Mouse (Mus musculus): ENCODE data around the gene Iqgap3. TPM values are rescaled to one million over a fixed set of nuclear protein-coding genes. Genes with fewer than 3 reads are reported as not detected.

Iqgap3 gene
- polyA plus RNA-seq, 1 experiment from 2014 or later: 20.9 TPM

- no peak overlapping the region for H3K4me2 ChIP-seq (replicated peaks; ENCODE audit: low read depth, low read length)
- no peak overlapping the region for H3K27ac ChIP-seq (ENCODE audit: low read depth, low read length)
- H3K36me3 ChIP-seq (ENCODE audit: control insufficient read depth, insufficient read depth, low read length): peaks cover 67% of the 10 kb centered on the region
- peaks cover 6% of the 10 kb centered on the region; the same call in 1 of the 2 replicates for H3K4me1 ChIP-seq (ENCODE audit: control insufficient read depth, insufficient read depth, low read length)
- H3K4me3 ChIP-seq (ENCODE audit: low read length): no peak overlapping the region
- H3K27me3 ChIP-seq (ENCODE audit: control insufficient read depth, insufficient read depth, low read length): no peaks in the 10 kb centered on the region
- ATAC-seq (ENCODE audit: low FRiP score, low TSS enrichment): peak; percentile 76
- 20% methylated on average over 23 of the region's 23 CpGs for WGBS
- H3K9me3 ChIP-seq (ENCODE audit: control insufficient read depth, low read length): no peaks in the 10 kb centered on the region
- H3K9ac ChIP-seq (ENCODE audit: low read depth, low read length): no peak overlapping the region
Measured at GRCm38 (mm10) chr3:88157771-88158597, 76.2 kb downstream of the Iqgap3 start.

DNA sequence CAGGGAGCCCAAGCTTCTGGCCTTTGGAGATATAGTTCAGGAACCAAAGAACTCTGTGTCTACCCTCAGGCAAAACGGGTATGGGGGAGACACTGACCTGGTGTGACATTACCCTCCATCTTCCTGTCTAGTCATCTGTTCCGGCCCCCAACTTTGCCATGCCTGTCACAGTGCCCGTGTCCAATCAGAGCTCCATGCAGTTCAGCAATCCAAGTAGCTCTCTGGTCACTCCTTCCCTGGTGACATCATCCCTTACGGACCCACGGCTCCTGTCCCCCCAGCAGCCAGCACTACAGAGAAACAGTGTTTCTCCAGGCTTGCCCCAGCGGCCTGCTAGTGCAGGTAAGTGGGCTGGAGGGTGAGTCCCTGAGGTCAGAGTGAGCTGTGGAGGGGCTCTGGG lies 77.2 kb downstream of the Iqgap3 start:
- H3K36me3 ChIP-seq (ENCODE audit: control insufficient read depth, insufficient read depth, low read length): peaks cover 76% of the 10 kb centered on the region
- H3K9ac ChIP-seq (ENCODE audit: low read depth, low read length): no peak overlapping the region
- no peak overlapping the region for H3K4me3 ChIP-seq (ENCODE audit: low read length)
- H3K4me1 ChIP-seq (ENCODE audit: control insufficient read depth, insufficient read depth, low read length): peaks cover 6% of the 10 kb centered on the region; the same call in 1 of the 2 replicates
- no peak overlapping the region for H3K27ac ChIP-seq (ENCODE audit: low read depth, low read length)
- no peaks in the 10 kb centered on the region for H3K27me3 ChIP-seq (ENCODE audit: control insufficient read depth, insufficient read depth, low read length)
- no peaks in the 10 kb centered on the region for H3K9me3 ChIP-seq (ENCODE audit: control insufficient read depth, low read length)
- no peak for ATAC-seq (ENCODE audit: low FRiP score, low TSS enrichment)
- 86% methylated on average over 6 of the region's 6 CpGs for WGBS
- H3K4me2 ChIP-seq (replicated peaks; ENCODE audit: low read depth, low read length): no peak overlapping the region

DNA sequence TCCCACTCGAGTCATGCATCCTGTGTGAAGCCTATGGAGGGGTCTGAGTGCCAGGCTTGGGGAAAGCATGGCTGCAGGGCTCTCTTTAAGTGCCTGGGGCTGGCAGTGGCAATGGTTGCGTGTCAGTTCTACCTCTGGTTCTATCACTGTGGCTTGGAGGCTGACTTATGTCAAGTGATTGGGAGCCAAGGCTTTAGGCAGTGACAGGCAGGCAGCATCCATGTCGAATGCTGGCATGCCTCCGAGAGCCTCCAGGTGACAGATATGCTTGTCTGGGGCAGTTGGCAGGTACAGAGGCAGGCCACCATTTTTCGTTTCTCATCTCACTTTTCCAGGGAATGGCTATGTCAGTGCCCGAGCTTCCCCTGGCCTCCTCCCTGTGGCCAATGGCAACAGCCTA lies 79.1 kb downstream of the Iqgap3 start:
- ATAC-seq (ENCODE audit: low FRiP score, low TSS enrichment): no peak
- 89% methylated on average over 6 of the region's 6 CpGs for WGBS
- peaks cover 6% of the 10 kb centered on the region; the same call in 1 of the 2 replicates for H3K4me1 ChIP-seq (ENCODE audit: control insufficient read depth, insufficient read depth, low read length)
- no peak overlapping the region for H3K9ac ChIP-seq (ENCODE audit: low read depth, low read length)
- no peak overlapping the region for H3K4me3 ChIP-seq (ENCODE audit: low read length)
- H3K36me3 ChIP-seq (ENCODE audit: control insufficient read depth, insufficient read depth, low read length): peaks cover 89% of the 10 kb centered on the region
- no peaks in the 10 kb centered on the region for H3K27me3 ChIP-seq (ENCODE audit: control insufficient read depth, insufficient read depth, low read length)
- no peak overlapping the region for H3K27ac ChIP-seq (ENCODE audit: low read depth, low read length)
- H3K9me3 ChIP-seq (ENCODE audit: control insufficient read depth, low read length): no peaks in the 10 kb centered on the region
- no peak overlapping the region for H3K4me2 ChIP-seq (replicated peaks; ENCODE audit: low read depth, low read length)

- Histone ChIP-seq H3K9me3 (ENCODE audit: control insufficient read depth, low read length) (no peaks in the 10 kb centered on the region), H3K4me1 (ENCODE audit: control insufficient read depth, insufficient read depth, low read length) (peaks cover 5% of the 10 kb centered on the region; the same call in 1 of the 2 replicates), H3K9ac (ENCODE audit: low read depth, low read length) (no peak overlapping the region), H3K27ac (ENCODE audit: low read depth, low read length) (no peak overlapping the region), H3K4me3 (ENCODE audit: low read length) (no peak overlapping the region), H3K4me2 (replicated peaks; ENCODE audit: low read depth, low read length) (no peak overlapping the region), H3K36me3 (ENCODE audit: control insufficient read depth, insufficient read depth, low read length) (peaks cover 85% of the 10 kb centered on the region), H3K27me3 (ENCODE audit: control insufficient read depth, insufficient read depth, low read length) (no peaks in the 10 kb centered on the region)
- ATAC-seq (ENCODE audit: low FRiP score, low TSS enrichment): no peak
- WGBS: 83% methylated on average over 8 of the region's 8 CpGs
Measured at GRCm38 (mm10) chr3:88162259-88162658, 80.5 kb downstream of the Iqgap3 start.

DNA sequence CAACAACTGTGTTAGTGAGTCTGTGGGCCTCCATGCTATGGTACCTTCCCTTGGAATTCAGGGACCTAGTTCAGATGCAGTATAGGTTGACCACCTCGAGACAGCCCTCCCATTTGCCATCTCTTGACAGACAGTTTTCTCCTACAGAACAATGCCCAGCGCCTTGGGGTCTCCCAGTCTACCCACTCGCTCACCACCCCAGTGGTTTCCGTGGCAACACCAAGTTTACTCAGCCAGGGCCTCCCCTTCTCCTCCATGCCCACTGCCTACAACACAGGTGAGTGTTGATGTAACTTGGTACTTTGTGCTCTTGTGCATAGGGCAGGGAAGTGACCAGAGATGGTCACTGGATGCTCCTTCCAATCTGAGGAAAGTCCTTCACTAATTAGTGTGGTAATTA lies 81.0 kb downstream of the Iqgap3 start:
- ATAC-seq (ENCODE audit: low FRiP score, low TSS enrichment): no peak
- Histone ChIP-seq H3K9ac (ENCODE audit: low read depth, low read length) (no peak overlapping the region), H3K4me3 (ENCODE audit: low read length) (no peak overlapping the region), H3K4me1 (ENCODE audit: control insufficient read depth, insufficient read depth, low read length) (no peaks in the 10 kb centered on the region), H3K9me3 (ENCODE audit: control insufficient read depth, low read length) (no peaks in the 10 kb centered on the region), H3K27ac (ENCODE audit: low read depth, low read length) (no peak overlapping the region), H3K4me2 (replicated peaks; ENCODE audit: low read depth, low read length) (no peak overlapping the region), H3K27me3 (ENCODE audit: control insufficient read depth, insufficient read depth, low read length) (no peaks in the 10 kb centered on the region), H3K36me3 (ENCODE audit: control insufficient read depth, insufficient read depth, low read length) (peaks cover 90% of the 10 kb centered on the region)
- 81% methylated on average over 4 of the region's 4 CpGs for WGBS

GRCm38 (mm10) chr3:88163847-88164246 lies 82.1 kb downstream of the Iqgap3 start:
- H3K4me1 ChIP-seq (ENCODE audit: control insufficient read depth, insufficient read depth, low read length): no peaks in the 10 kb centered on the region
- H3K36me3 ChIP-seq (ENCODE audit: control insufficient read depth, insufficient read depth, low read length): peaks cover 91% of the 10 kb centered on the region
- no peaks in the 10 kb centered on the region for H3K27me3 ChIP-seq (ENCODE audit: control insufficient read depth, insufficient read depth, low read length)
- 73% methylated on average over 3 of the region's 3 CpGs for WGBS
- no peak overlapping the region for H3K4me3 ChIP-seq (ENCODE audit: low read length)
- no peak overlapping the region for H3K4me2 ChIP-seq (replicated peaks; ENCODE audit: low read depth, low read length)
- H3K9ac ChIP-seq (ENCODE audit: low read depth, low read length): no peak overlapping the region
- ATAC-seq (ENCODE audit: low FRiP score, low TSS enrichment): peak; percentile 29; the same call in 1 of the 2 replicates
- no peak overlapping the region; the same call in 1 of the 2 replicates for H3K27ac ChIP-seq (ENCODE audit: low read depth, low read length)
- no peaks in the 10 kb centered on the region for H3K9me3 ChIP-seq (ENCODE audit: control insufficient read depth, low read length)

- WGBS: 58% methylated on average over 3 of the region's 3 CpGs
- Histone ChIP-seq H3K9ac (ENCODE audit: low read depth, low read length) (no peak overlapping the region), H3K4me2 (replicated peaks; ENCODE audit: low read depth, low read length) (no peak overlapping the region), H3K36me3 (ENCODE audit: control insufficient read depth, insufficient read depth, low read length) (peaks cover 91% of the 10 kb centered on the region), H3K9me3 (ENCODE audit: control insufficient read depth, low read length) (no peaks in the 10 kb centered on the region), H3K4me3 (ENCODE audit: low read length) (no peak overlapping the region), H3K27me3 (ENCODE audit: control insufficient read depth, insufficient read depth, low read length) (no peaks in the 10 kb centered on the region), H3K27ac (ENCODE audit: low read depth, low read length) (0 out of 2 replicates have a peak overlapping the region, but pooled peaks have one; percentile 3), H3K4me1 (ENCODE audit: control insufficient read depth, insufficient read depth, low read length) (no peaks in the 10 kb centered on the region)
- peak; percentile 63; the same call in 1 of the 2 replicates for ATAC-seq (ENCODE audit: low FRiP score, low TSS enrichment)
Measured at GRCm38 (mm10) chr3:88164263-88164662, 82.5 kb downstream of the Iqgap3 start.

GRCm38 (mm10) chr3:88166056-88166455 lies 84.3 kb downstream of the Iqgap3 start:
- no peak for ATAC-seq (ENCODE audit: low FRiP score, low TSS enrichment)
- Histone ChIP-seq H3K4me1 (ENCODE audit: control insufficient read depth, insufficient read depth, low read length) (no peaks in the 10 kb centered on the region), H3K27ac (ENCODE audit: low read depth, low read length) (no peak overlapping the region), H3K9ac (ENCODE audit: low read depth, low read length) (peak overlapping the region; percentile 4; the same call in 1 of the 2 replicates), H3K36me3 (ENCODE audit: control insufficient read depth, insufficient read depth, low read length) (peaks cover 90% of the 10 kb centered on the region), H3K27me3 (ENCODE audit: control insufficient read depth, insufficient read depth, low read length) (no peaks in the 10 kb centered on the region), H3K4me2 (replicated peaks; ENCODE audit: low read depth, low read length) (no peak overlapping the region), H3K9me3 (ENCODE audit: control insufficient read depth, low read length) (no peaks in the 10 kb centered on the region), H3K4me3 (ENCODE audit: low read length) (no peak overlapping the region)
- 87% methylated on average over 5 of the region's 5 CpGs for WGBS

DNA sequence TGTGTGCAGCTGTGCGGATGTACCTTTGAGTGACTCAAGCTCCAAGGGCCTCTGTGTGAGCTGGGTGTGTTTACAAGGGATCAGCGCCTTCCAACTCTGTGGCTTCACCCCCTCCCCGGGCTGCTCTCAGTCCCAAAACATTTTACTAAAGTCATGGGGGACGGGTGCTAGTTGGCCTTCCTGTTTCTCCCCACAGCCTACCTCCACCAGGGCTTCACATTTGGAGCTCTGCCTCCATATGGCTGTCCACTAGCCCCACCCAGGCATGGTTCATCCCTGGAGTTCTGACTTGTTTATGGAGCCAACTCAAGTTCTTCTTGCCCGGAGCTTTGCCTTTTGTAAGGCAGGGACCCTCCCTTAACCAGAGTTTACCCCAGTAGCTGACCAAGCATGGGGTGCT lies 88.6 kb downstream of the Iqgap3 start:
- ATAC-seq (ENCODE audit: low FRiP score, low TSS enrichment): no peak
- H3K9ac ChIP-seq (ENCODE audit: low read depth, low read length): no peak overlapping the region
- H3K4me2 ChIP-seq (replicated peaks; ENCODE audit: low read depth, low read length): no peak overlapping the region
- peaks cover 67% of the 10 kb centered on the region for H3K36me3 ChIP-seq (ENCODE audit: control insufficient read depth, insufficient read depth, low read length)
- 82% methylated on average over 5 of the region's 5 CpGs for WGBS
- H3K27me3 ChIP-seq (ENCODE audit: control insufficient read depth, insufficient read depth, low read length): no peaks in the 10 kb centered on the region
- no peaks in the 10 kb centered on the region for H3K9me3 ChIP-seq (ENCODE audit: control insufficient read depth, low read length)
- no peak overlapping the region for H3K27ac ChIP-seq (ENCODE audit: low read depth, low read length)
- H3K4me1 ChIP-seq (ENCODE audit: control insufficient read depth, insufficient read depth, low read length): no peaks in the 10 kb centered on the region
- H3K4me3 ChIP-seq (ENCODE audit: low read length): no peak overlapping the region

All from kidney, embryonic 14.5 days (tissue).